Mouse (Mus musculus) heart, adult 2 months (tissue): Measurements from ENCODE around the gene Atf7ip.

Source experiments
- CTCF ChIP-seq: fragments of 200-600 bp; IDR thresholded peaks from 2 replicates; pipeline ENCODE4 v1.8.1; 2022; ENCODE audit warnings: antibody characterized with exemption, mild to moderate bottlenecking, moderate library complexity
- EP300 ChIP-seq: fragments of 200-500 bp; IDR thresholded peaks from 2 replicates; pipeline ENCODE4 v1.6.1; 2011; ENCODE audit warnings: low read depth, low read length, control low read depth; ENCODE audit not compliant: insufficient read depth
- POLR2A ChIP-seq: fragments of 200-500 bp; IDR thresholded peaks from 2 replicates; pipeline ENCODE4 v1.6.1; 2011; ENCODE audit warnings: mild to moderate bottlenecking, low read depth, low read length, control low read depth; ENCODE audit not compliant: insufficient read depth

DNA sequence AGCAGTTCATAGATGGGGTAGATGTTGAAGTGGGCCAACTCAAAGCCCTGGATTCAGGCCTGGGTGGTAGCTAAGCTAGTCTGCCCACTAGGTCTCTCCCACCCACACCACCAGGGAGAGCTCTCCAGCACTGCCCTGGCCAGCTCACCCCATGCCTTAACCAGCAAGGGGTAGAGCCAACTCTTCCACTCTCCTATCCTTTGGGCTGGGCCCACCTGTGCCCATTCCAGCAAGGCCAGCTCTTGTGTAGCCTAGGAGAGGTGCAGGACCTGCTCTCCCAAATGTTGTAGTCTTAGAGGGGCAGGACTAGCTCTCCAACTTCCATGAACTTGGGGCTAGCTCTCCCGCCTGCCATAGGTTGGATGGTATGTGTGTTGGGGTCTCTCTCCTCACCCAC, 18.4 kb upstream of the Atf7ip start:
- TF ChIP-seq CTCF: no peak
- TF ChIP-seq EP300: no peak
- TF ChIP-seq POLR2A: no peak
